Mouse (Mus musculus): ENCODE results near the gene Egfem1. TPM values are rescaled to one million over a fixed set of nuclear protein-coding genes. Genes with fewer than 3 reads are reported as not detected.

Egfem1 gene
- polyA plus RNA-seq, 1 experiment from 2014 or later, result not detected

DNA sequence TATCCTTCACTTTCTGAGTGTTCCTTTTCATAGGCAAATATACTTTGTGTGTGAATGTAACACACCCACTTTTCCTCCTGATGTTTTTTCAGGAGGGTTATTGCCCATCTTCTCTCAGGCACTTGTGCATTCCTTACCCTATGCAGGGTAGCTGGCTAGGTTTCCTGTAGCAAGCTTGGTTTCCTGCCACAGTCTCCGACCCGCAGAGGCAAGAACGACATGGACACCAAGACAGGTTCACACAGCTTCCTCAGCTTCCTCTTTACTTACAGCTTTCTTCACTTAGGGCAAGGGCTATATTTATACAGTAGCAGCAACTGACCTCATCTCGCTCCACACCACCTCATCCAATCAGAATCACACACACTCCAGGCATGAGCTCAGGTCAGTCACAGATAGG, 10.5 kb upstream of the Egfem1 start:
- H3K4me1 ChIP-seq (replicated peaks; ENCODE audit: control insufficient read depth, insufficient read depth, low read length), result no peaks in the 10 kb centered on the region
- H3K9ac ChIP-seq (ENCODE audit: low read depth, low read length), result no peak overlapping the region
- H3K27ac ChIP-seq (ENCODE audit: low read depth, low read length), result no peak overlapping the region
- no peak overlapping the region for H3K4me2 ChIP-seq
- DNase-seq (ENCODE audit: low spot score), result no peak
- 42% methylated on average over 4 of the region's 4 CpGs for WGBS
- H3K27me3 ChIP-seq (replicated peaks; ENCODE audit: control insufficient read depth, insufficient read depth, low read length), result no peaks in the 10 kb centered on the region
- no peak overlapping the region for H3K4me3 ChIP-seq (ENCODE audit: low read depth, low read length)
- no peaks in the 10 kb centered on the region for H3K9me3 ChIP-seq (ENCODE audit: control insufficient read depth, low read length)
- ATAC-seq (replicated peaks; ENCODE audit: low FRiP score), result no peak
- no peaks in the 10 kb centered on the region for H3K36me3 ChIP-seq (ENCODE audit: control insufficient read depth, insufficient read depth, low read length)

DNA sequence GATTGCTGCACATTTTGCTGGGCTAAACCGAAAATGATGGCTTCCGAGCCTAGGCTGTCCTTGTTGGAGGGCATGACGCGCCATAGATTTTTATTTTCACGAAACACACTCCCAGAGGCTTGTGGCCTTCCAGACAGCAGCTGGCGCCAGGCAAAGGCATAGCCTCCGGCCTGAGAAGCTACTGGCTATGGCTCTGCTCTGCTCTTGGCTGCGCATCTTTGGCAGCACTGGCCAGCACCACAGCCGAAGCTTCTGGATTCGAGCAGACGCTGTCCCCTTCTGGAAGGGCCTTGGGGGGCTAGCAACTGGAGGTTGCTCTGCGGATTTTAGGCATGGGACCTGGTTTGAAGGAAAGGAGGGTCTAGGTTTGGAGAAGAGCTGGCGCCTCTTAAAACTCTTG, 306 bp upstream of the Egfem1 start:
- Histone ChIP-seq H3K4me1 (replicated peaks; ENCODE audit: control insufficient read depth, insufficient read depth, low read length) (no peaks in the 10 kb centered on the region), H3K4me2 (peak overlapping the region; percentile 56; the same call in 1 of the 2 replicates), H3K9ac (ENCODE audit: low read depth, low read length) (no peak overlapping the region), H3K9me3 (ENCODE audit: control insufficient read depth, low read length) (no peaks in the 10 kb centered on the region), H3K27ac (ENCODE audit: low read depth, low read length) (no peak overlapping the region), H3K36me3 (ENCODE audit: control insufficient read depth, insufficient read depth, low read length) (no peaks in the 10 kb centered on the region), H3K27me3 (replicated peaks; ENCODE audit: control insufficient read depth, insufficient read depth, low read length) (peaks cover 30% of the 10 kb centered on the region), H3K4me3 (ENCODE audit: low read depth, low read length) (no peak overlapping the region)
- DNase-seq (ENCODE audit: low spot score) (no peak), ATAC-seq (replicated peaks; ENCODE audit: low FRiP score) (no peak)
- 24% methylated on average over 13 of the region's 13 CpGs for WGBS

DNA sequence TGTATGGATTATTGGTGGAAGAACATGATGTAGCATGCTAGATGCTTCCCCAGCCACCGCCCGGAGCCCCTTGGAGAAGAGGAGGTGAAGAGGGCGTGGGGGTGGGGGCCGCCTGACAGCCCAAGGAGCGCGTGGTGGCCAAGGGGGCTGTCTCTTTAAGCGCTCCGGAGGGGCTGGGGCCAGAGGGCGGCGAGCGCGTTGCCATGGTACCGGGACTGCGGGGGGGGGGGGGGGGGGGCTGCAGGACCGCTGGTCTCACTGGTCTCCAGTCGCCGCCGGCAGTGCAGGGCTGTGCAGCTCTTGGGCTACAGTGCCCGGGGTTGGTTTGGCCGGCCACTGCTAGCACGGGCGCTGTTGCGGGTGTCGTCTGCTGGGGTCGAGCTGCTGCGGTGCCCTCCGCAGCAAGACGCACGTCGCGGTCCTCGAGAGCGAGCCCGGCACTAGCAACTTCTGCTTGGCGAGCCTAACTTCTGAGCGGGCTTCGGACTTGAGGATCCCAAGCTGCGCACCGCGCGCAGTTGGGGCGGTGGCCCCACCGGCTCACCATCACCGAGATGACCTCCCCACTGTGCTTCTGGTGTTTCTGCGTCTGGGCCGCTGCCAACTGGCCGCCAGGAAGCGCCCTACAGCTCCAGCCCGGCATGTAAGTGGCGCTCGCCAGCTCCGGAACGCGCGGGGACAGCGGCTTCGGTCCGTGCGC, 623 bp downstream of the Egfem1 start:
- Histone ChIP-seq H3K9me3 (ENCODE audit: control insufficient read depth, low read length) (no peaks in the 10 kb centered on the region), H3K4me3 (ENCODE audit: low read depth, low read length) (peak overlapping the region; percentile 37), H3K36me3 (ENCODE audit: control insufficient read depth, insufficient read depth, low read length) (no peaks in the 10 kb centered on the region), H3K27me3 (replicated peaks; ENCODE audit: control insufficient read depth, insufficient read depth, low read length) (peaks cover 30% of the 10 kb centered on the region), H3K27ac (ENCODE audit: low read depth, low read length) (no peak overlapping the region), H3K4me1 (replicated peaks; ENCODE audit: control insufficient read depth, insufficient read depth, low read length) (no peaks in the 10 kb centered on the region), H3K9ac (ENCODE audit: low read depth, low read length) (no peak overlapping the region), H3K4me2 (peak overlapping the region; percentile 56)
- WGBS, result under 1% methylated on average over 52 of the region's 59 CpGs
- peak; percentile 36 for DNase-seq (ENCODE audit: low spot score)
- ATAC-seq (replicated peaks; ENCODE audit: low FRiP score), result no peak; the same call in 1 of the 2 replicates

DNA sequence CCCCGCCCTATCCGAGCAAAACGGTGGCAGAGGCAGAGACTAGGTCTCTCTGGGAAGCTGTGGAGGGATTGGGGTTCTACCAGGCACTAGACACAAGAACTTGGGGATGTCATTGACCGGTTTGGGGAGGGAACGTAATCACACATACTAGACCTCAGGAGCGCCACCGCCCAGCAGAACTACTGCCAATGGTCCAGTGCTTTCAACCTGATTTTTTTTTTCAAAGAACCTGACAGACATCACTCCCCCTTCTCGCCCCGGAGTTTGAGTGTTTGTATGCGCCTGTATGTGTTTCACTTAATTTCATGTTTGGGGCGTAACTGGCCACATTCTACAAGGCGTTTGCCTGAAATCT, 1.1 kb downstream of the Egfem1 start:
- no peak for DNase-seq (ENCODE audit: low spot score)
- peaks cover 30% of the 10 kb centered on the region for H3K27me3 ChIP-seq (replicated peaks; ENCODE audit: control insufficient read depth, insufficient read depth, low read length)
- H3K27ac ChIP-seq (ENCODE audit: low read depth, low read length), result no peak overlapping the region
- peak overlapping the region; percentile 37 for H3K4me3 ChIP-seq (ENCODE audit: low read depth, low read length)
- H3K9me3 ChIP-seq (ENCODE audit: control insufficient read depth, low read length), result no peaks in the 10 kb centered on the region
- H3K9ac ChIP-seq (ENCODE audit: low read depth, low read length), result no peak overlapping the region
- peak overlapping the region; percentile 56 for H3K4me2 ChIP-seq
- no peaks in the 10 kb centered on the region for H3K36me3 ChIP-seq (ENCODE audit: control insufficient read depth, insufficient read depth, low read length)
- ATAC-seq (replicated peaks; ENCODE audit: low FRiP score), result no peak
- no peaks in the 10 kb centered on the region for H3K4me1 ChIP-seq (replicated peaks; ENCODE audit: control insufficient read depth, insufficient read depth, low read length)
- WGBS, result 4% methylated on average over 12 of the region's 12 CpGs

DNA sequence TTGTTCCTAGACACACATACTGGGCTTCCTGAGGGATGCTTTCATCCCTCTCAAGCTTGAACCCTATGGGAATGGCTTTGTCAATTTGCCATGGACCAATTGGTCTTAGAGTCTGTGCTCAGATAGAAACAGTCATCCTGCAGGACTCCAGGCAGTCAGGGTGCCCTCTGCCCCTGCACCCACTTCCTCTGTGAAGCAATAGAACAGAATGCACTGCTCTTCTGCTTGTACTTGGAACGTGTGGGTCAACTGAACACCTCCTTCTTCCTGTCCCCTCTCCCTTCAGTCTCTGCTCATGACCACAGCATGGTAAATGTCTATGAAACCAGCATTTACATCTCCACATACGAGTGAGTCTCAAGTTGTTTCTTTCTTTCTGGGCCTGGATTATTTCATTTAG, 16.6 kb downstream of the Egfem1 start:
- 23% methylated on average over 2 of the region's 2 CpGs for WGBS
- no peaks in the 10 kb centered on the region for H3K36me3 ChIP-seq (ENCODE audit: control insufficient read depth, insufficient read depth, low read length)
- DNase-seq (ENCODE audit: low spot score), result no peak
- ATAC-seq (replicated peaks; ENCODE audit: low FRiP score), result no peak
- H3K4me2 ChIP-seq, result no peak overlapping the region
- H3K4me3 ChIP-seq (ENCODE audit: low read depth, low read length), result no peak overlapping the region
- no peaks in the 10 kb centered on the region for H3K4me1 ChIP-seq (replicated peaks; ENCODE audit: control insufficient read depth, insufficient read depth, low read length)
- H3K9ac ChIP-seq (ENCODE audit: low read depth, low read length), result no peak overlapping the region
- H3K27me3 ChIP-seq (replicated peaks; ENCODE audit: control insufficient read depth, insufficient read depth, low read length), result no peaks in the 10 kb centered on the region
- H3K9me3 ChIP-seq (ENCODE audit: control insufficient read depth, low read length), result no peaks in the 10 kb centered on the region
- no peak overlapping the region for H3K27ac ChIP-seq (ENCODE audit: low read depth, low read length)

DNA sequence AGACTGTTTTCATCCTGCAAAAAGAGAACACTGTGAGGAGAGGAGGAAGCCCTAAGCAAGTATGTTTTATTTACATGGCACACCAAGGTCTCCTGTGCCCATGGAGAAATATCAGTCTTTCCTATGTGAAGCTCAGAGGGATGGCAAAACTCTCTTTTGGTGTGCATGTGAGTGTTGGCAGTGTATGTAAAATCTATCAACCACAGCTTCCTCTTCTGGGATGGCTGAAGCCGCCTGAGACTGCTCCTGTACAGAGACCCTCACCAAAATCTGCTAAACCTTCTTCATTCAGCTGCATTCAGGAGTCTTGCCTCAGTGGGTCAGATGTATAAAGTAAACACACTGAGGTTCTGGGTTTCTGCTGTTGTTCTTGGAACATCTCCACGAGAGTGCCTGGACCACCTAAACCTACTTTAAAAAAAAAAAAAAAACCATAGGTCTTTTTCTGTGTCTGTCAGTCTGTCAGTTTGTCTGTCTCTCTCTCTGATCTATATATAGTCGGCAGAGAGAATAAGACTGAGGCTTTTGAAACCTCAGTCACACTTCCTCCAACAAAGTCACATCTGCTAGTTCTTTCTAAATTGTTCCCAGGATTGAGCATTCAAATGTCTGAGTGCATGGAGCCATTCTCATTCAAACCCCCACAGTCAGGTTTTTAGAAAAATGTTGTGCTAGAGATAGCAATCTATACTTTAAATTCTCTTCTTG, 24.3 kb downstream of the Egfem1 start:
- H3K4me2 ChIP-seq, result no peak overlapping the region
- DNase-seq (ENCODE audit: low spot score) (no peak), ATAC-seq (replicated peaks; ENCODE audit: low FRiP score) (no peak)
- 33% methylated on average over 3 of the region's 3 CpGs for WGBS
- H3K4me1 ChIP-seq (replicated peaks; ENCODE audit: control insufficient read depth, insufficient read depth, low read length), result no peaks in the 10 kb centered on the region
- no peak overlapping the region for H3K9ac ChIP-seq (ENCODE audit: low read depth, low read length)
- H3K4me3 ChIP-seq (ENCODE audit: low read depth, low read length), result no peak overlapping the region
- H3K27me3 ChIP-seq (replicated peaks; ENCODE audit: control insufficient read depth, insufficient read depth, low read length), result no peaks in the 10 kb centered on the region
- no peaks in the 10 kb centered on the region for H3K36me3 ChIP-seq (ENCODE audit: control insufficient read depth, insufficient read depth, low read length)
- H3K9me3 ChIP-seq (ENCODE audit: control insufficient read depth, low read length), result no peaks in the 10 kb centered on the region
- no peak overlapping the region for H3K27ac ChIP-seq (ENCODE audit: low read depth, low read length)

DNA sequence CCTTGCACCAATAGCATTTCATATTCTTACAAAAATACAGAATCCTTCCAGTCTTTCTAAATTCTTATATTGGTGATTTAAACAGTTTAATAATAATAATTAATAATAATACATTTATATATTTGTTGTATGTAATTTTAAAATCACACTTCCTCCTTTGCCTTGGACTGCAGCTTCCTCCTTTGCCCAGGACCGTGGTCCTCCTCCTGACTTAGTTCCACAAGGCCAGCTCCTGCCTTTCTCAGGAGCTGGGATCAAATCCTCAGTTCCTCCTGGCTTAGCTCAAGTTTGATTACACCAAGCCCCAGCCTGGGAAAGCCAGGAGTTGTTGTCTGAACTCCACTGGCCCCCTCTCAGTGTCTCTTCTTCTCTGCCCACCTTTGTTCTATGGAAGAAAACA, 25.3 kb downstream of the Egfem1 start:
- Histone ChIP-seq H3K36me3 (ENCODE audit: control insufficient read depth, insufficient read depth, low read length) (no peaks in the 10 kb centered on the region), H3K4me3 (ENCODE audit: low read depth, low read length) (no peak overlapping the region), H3K27ac (ENCODE audit: low read depth, low read length) (no peak overlapping the region), H3K9ac (ENCODE audit: low read depth, low read length) (no peak overlapping the region), H3K4me1 (replicated peaks; ENCODE audit: control insufficient read depth, insufficient read depth, low read length) (no peaks in the 10 kb centered on the region), H3K4me2 (no peak overlapping the region), H3K27me3 (replicated peaks; ENCODE audit: control insufficient read depth, insufficient read depth, low read length) (no peaks in the 10 kb centered on the region), H3K9me3 (ENCODE audit: control insufficient read depth, low read length) (no peaks in the 10 kb centered on the region)
- WGBS, result 33% methylated on average over 1 of the region's 1 CpGs
- DNase-seq (ENCODE audit: low spot score), result no peak
- ATAC-seq (replicated peaks; ENCODE audit: low FRiP score), result no peak

DNA sequence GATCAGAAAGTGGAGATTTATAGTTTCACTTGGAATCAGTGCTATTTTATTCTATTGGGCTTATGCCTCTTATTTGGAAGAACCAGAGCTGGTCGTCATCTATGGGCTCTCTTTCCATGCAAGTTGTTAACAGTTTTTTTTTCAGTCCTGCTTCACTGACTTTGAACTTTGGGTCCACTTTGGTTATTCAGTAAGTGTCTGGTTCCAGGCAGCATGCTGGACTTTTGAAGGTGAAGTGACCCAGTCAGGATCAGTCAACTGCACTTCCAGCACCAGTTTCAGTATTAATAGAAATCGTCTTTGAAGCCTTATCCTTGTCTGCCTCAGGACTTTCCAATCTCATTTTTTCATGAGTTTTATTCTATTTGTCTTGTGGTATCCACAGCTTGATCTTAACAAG, 28.5 kb downstream of the Egfem1 start:
- Histone ChIP-seq H3K27me3 (replicated peaks; ENCODE audit: control insufficient read depth, insufficient read depth, low read length) (no peaks in the 10 kb centered on the region), H3K27ac (ENCODE audit: low read depth, low read length) (no peak overlapping the region), H3K4me3 (ENCODE audit: low read depth, low read length) (no peak overlapping the region), H3K4me1 (replicated peaks; ENCODE audit: control insufficient read depth, insufficient read depth, low read length) (no peaks in the 10 kb centered on the region), H3K36me3 (ENCODE audit: control insufficient read depth, insufficient read depth, low read length) (no peaks in the 10 kb centered on the region), H3K4me2 (no peak overlapping the region), H3K9ac (ENCODE audit: low read depth, low read length) (no peak overlapping the region), H3K9me3 (ENCODE audit: control insufficient read depth, low read length) (no peaks in the 10 kb centered on the region)
- whole genome bisulfite sequencing, result 68% methylated on average over 2 of the region's 2 CpGs
- DNase-seq (ENCODE audit: low spot score) (no peak), ATAC-seq (replicated peaks; ENCODE audit: low FRiP score) (no peak)

DNA sequence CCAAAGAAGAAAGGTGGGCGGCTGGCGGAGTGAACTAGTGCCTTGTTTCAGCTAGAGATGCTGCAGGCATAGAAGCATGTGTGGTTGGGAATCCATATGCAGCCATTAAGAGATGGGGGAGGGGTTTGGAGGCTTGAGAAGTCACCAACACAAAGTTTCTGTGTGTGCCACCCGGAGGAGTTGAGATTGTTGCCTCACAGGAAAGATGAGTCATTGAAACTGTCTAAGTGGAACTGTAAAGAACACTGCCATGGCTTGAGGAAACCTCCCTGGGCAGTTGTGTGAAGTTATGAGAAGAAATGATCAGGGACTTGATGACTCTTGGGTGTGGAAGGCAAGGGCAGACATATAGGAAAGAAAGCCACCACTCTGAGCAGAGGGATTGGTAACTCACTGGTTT, 32.7 kb downstream of the Egfem1 start:
- Histone ChIP-seq H3K27ac (ENCODE audit: low read depth, low read length) (no peak overlapping the region), H3K4me3 (ENCODE audit: low read depth, low read length) (no peak overlapping the region), H3K4me2 (no peak overlapping the region), H3K36me3 (ENCODE audit: control insufficient read depth, insufficient read depth, low read length) (no peaks in the 10 kb centered on the region), H3K9ac (ENCODE audit: low read depth, low read length) (no peak overlapping the region), H3K27me3 (replicated peaks; ENCODE audit: control insufficient read depth, insufficient read depth, low read length) (no peaks in the 10 kb centered on the region), H3K4me1 (replicated peaks; ENCODE audit: control insufficient read depth, insufficient read depth, low read length) (no peaks in the 10 kb centered on the region), H3K9me3 (ENCODE audit: control insufficient read depth, low read length) (no peaks in the 10 kb centered on the region)
- no peak for DNase-seq (ENCODE audit: low spot score)
- ATAC-seq (replicated peaks; ENCODE audit: low FRiP score), result no peak
- WGBS, result 67% methylated on average over 3 of the region's 3 CpGs

Data from liver, embryonic 11.5 days (tissue).